Mouse (Mus musculus): ENCODE results near the gene Cd37.

- TF ChIP-seq CTCF (IDR thresholded peaks at IDR 0.05): no peak
- TF ChIP-seq POLR2A (IDR thresholded peaks at IDR 0.05; ENCODE audit: insufficient read depth, low read depth, low read length): no peak
Measured at GRCm38 (mm10) chr7:45229459-45230203, 9.3 kb downstream of the Cd37 start.

Data from heart, adult 2 months (tissue).